Mouse (Mus musculus) E14TG2a.4 (cell line): ENCODE results near the gene Chaf1a.
A peak's percentile ranks its signal among the peaks of the same experiment; 100 is the strongest.

Experiments
- H3K27me3 ChIP-seq: 2 replicates; pipeline ENCODE4 v1.6.1; 2014; ENCODE audit warnings: low read length, control low read depth; ENCODE audit not compliant: insufficient read depth
- H3K36me3 ChIP-seq: 2 replicates; pipeline ENCODE4 v1.6.1; 2014; ENCODE audit warnings: low read length, control low read depth; ENCODE audit not compliant: insufficient read depth
- H3K4me1 ChIP-seq: replicated peaks from 2 replicates; pipeline ENCODE4 v1.6.1; 2014; ENCODE audit warnings: low read depth, low read length, control low read depth
- H3K4me3 ChIP-seq: replicated peaks from 2 replicates; pipeline ENCODE4 v1.5.1; 2014; ENCODE audit warnings: mild to moderate bottlenecking, low read length
- H3K9me3 ChIP-seq: 2 replicates; pipeline ENCODE4 v1.6.1; 2014; ENCODE audit warnings: low read length, control low read depth
- CTCF ChIP-seq: conservative IDR thresholded peaks from 2 replicates; pipeline ENCODE4 v1.5.1; 2014; ENCODE audit warnings: low read length
- NANOG ChIP-seq: IDR thresholded peaks from 2 replicates; pipeline ENCODE4 v1.6.1; 2014; ENCODE audit warnings: borderline replicate concordance, low read length, mixed read lengths
- POU5F1 ChIP-seq: IDR thresholded peaks from 2 replicates; pipeline ENCODE4 v1.6.1; 2014; ENCODE audit warnings: low read length, borderline replicate concordance

Chaf1a gene

DNA sequence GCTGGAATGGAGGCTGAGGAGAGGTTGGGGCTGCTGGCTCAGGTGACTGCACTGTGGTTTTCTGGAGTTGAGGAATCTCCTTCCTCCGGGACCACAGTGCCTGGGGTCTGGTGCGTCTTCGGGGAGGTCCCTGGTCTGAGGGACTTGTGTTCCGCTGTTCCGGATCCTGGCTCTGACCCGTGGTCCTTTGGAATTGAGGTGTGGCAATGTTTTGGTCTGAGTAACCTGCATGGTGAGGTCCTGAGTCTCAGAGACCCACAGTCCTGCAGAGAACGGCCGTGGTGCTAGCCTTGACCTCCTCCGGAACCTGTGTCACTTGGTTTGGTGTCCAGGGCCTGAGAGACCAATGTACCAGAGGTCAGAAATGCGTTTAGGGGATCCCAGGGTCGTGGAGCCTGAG is 39.7 kb downstream of the Chaf1a start:
- Histone ChIP-seq H3K4me1 (peaks cover 45% of the 10 kb centered on the region), H3K36me3 (peaks cover 30% of the 10 kb centered on the region), H3K27me3 (no peaks in the 10 kb centered on the region), H3K4me3 (peak overlapping the region; percentile 96), H3K9me3 (no peaks in the 10 kb centered on the region)
- TF ChIP-seq CTCF (no peak), POU5F1 (no peak), NANOG (no peak)

DNA sequence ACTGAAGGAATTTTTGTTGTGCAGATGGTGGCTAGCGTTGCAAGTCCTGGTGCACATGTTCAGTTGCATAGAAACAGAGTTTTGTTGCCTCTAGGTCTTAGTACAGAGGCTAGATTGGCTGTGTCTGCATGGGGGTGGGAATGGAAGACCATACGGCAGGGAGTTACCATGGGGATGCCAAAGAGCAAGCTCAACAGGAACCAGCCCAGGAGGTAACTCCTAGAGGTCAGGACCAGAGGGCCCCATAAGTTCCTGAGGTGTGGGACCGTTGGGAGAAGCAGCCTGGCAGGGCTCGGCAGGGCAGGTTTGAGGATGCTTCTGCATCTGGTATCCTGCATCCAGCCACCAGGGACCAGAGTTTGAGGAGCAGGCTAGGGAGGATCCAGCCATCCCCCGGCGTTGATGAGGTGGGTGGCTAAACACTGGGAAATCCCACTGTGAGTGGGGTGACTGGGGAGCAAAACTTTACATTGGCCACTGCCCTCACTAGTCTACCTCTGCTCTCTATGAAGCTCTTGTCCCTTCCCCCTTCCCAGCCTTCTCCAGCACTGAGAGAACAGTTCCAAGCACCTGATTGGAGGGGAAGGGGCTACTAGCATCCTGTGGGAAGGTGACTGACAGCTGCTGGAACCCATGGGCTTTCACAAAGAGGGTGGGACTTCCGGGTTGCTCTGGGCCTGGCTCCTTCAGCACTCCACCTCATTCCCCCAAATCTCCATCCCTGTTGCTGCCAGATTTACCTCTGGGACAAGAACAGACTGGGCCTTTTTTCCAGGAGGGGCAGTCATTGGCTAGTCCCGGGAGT is 40.7 kb downstream of the Chaf1a start:
- Histone ChIP-seq H3K9me3 (no peaks in the 10 kb centered on the region), H3K36me3 (peaks cover 41% of the 10 kb centered on the region), H3K4me3 (peak overlapping the region; percentile 96), H3K4me1 (peaks cover 36% of the 10 kb centered on the region), H3K27me3 (no peaks in the 10 kb centered on the region)
- TF ChIP-seq POU5F1: no peak
- no peak for TF ChIP-seq NANOG
- TF ChIP-seq CTCF: no peak; the same call in 1 of the 2 replicates

DNA sequence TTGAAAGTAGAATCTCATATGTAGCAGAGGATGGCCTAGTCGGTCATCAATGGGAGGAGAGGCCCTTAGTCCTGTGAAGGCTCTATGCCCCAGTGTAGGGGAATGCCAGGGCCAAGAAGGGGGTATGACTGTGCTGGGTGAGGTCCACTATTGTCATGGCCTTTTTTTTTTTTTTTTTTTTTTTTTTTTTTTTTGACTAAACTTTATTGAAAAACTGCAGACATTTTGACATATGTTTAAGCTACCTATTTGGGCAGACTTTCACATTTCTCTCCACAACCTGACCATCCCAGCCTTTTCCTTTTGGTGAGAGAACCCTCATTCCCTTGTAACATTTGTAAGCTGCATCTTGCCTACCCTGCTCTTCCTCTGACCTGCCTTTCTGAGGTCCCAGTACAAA is 52.1 kb downstream of the Chaf1a start:
- H3K27me3 ChIP-seq: no peaks in the 10 kb centered on the region
- peaks cover 88% of the 10 kb centered on the region for H3K36me3 ChIP-seq
- H3K9me3 ChIP-seq: no peaks in the 10 kb centered on the region
- no peaks in the 10 kb centered on the region for H3K4me1 ChIP-seq
- no peak overlapping the region for H3K4me3 ChIP-seq
- TF ChIP-seq CTCF (no peak), NANOG (no peak), POU5F1 (no peak)

DNA sequence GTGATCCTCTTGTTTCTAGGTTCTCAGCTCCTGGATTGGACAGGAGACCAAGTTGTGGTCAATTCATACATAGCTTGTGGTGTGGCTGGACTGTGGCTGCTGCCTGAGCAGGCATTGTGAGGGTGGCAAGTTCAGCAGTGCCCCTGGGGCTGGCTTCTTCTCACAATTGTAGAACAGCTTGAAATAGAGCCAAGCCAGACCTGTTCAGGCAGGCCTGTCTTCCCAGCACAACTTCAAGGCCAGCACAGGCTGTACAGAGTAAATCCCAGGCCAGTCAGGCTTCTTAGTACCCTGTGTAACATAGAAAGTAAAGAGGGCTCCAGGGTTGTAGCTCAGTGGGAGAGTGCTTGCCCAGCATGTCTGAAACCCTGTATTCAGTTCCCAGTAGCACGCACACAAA is 52.6 kb downstream of the Chaf1a start:
- no peak overlapping the region for H3K4me3 ChIP-seq
- no peaks in the 10 kb centered on the region for H3K9me3 ChIP-seq
- H3K36me3 ChIP-seq: peaks cover 88% of the 10 kb centered on the region
- TF ChIP-seq CTCF: no peak
- H3K27me3 ChIP-seq: no peaks in the 10 kb centered on the region
- no peaks in the 10 kb centered on the region for H3K4me1 ChIP-seq

DNA sequence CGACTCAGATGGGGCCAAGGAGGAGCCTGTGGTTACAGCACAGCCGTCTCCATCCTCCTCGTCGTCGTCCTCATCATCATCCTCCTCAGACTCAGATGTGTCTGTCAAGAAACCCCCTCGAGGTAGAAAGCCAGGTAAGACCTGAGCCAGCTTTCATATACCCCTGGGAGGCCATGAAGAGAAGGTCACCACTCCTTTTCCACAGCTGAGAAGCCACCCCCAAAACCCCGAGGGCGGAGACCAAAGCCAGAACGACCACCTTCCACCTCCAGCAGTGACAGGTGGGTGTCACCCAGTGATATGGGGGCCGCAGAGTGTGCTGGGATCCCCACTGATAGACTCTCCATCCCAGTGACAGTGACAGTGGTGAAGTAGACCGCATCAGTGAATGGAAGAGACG is 56.6 kb downstream of the Chaf1a start:
- Histone ChIP-seq H3K27me3 (no peaks in the 10 kb centered on the region), H3K4me3 (no peak overlapping the region), H3K4me1 (no peaks in the 10 kb centered on the region; the same call in 1 of the 2 replicates), H3K9me3 (no peaks in the 10 kb centered on the region), H3K36me3 (peaks cover 95% of the 10 kb centered on the region)
- no peak for TF ChIP-seq POU5F1
- TF ChIP-seq CTCF: no peak
- TF ChIP-seq NANOG: no peak

DNA sequence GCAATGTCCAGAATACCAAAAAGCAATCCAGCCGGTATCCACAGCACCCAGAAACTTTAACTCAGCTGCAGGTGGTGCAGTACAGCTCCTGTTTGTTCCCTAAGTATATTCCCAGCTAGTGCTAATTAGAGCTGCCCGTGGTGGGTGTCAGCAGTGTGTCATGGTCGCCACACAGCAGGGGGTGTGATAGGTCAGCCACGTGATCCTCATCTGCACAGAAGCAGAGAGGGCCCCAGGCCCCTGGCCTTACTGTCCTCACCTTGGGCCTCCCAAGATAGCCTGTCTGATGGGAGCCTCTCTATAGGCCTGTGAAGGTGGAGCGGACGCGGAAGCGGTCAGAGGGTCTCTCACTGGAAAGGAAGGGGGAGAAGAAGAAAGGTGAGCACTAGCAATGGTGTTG is 57.9 kb downstream of the Chaf1a start:
- H3K36me3 ChIP-seq: peaks cover 100% of the 10 kb centered on the region
- no peak for TF ChIP-seq CTCF
- no peak for TF ChIP-seq NANOG
- TF ChIP-seq POU5F1: no peak
- no peaks in the 10 kb centered on the region; the same call in 1 of the 2 replicates for H3K4me1 ChIP-seq
- no peaks in the 10 kb centered on the region for H3K27me3 ChIP-seq
- no peaks in the 10 kb centered on the region for H3K9me3 ChIP-seq
- no peak overlapping the region for H3K4me3 ChIP-seq

DNA sequence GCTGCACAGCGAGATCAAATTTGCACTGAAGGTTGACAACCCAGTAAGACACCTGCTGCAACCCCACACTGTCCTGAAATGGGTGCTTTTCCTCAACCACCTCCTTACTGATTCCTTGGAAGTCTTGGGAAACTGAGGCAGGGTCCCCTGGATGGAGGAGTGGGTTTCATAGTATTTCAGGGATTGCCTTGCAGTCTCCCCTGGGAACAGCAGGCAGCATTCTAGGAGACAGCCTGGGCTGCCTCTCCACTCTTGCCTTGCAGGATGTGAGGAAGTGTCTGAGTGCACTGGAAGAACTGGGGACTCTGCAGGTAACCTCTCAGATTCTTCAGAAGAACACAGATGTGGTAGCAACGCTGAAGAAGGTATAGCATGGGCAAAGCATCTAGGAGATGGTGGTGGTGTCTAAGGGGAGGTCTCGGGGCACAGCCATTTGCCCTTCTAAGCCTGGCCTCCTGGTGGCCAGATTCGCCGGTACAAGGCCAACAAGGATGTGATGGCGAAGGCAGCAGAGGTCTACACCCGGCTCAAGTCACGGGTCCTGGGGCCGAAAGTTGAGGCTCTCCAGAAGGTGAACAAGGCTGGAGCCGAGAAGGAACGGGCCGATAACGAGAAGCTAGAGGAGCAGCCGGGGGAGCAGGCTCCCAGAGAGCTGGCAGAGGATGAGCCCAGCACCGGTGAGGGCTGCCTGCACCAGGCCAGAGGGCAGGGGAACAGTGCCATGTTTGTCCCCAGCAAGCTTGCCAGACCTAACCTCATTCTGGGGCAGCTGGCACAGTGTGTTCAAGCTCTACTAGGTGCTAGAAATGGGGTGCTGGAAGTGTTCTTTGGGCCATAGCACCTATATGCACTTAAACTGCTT is 58.7 kb downstream of the Chaf1a start:
- TF ChIP-seq CTCF: peak; percentile 22
- no peak for TF ChIP-seq NANOG
- no peaks in the 10 kb centered on the region for H3K27me3 ChIP-seq
- H3K4me1 ChIP-seq: no peaks in the 10 kb centered on the region; the same call in 1 of the 2 replicates
- no peak overlapping the region for H3K4me3 ChIP-seq
- peaks cover 100% of the 10 kb centered on the region for H3K36me3 ChIP-seq
- H3K9me3 ChIP-seq: no peaks in the 10 kb centered on the region

DNA sequence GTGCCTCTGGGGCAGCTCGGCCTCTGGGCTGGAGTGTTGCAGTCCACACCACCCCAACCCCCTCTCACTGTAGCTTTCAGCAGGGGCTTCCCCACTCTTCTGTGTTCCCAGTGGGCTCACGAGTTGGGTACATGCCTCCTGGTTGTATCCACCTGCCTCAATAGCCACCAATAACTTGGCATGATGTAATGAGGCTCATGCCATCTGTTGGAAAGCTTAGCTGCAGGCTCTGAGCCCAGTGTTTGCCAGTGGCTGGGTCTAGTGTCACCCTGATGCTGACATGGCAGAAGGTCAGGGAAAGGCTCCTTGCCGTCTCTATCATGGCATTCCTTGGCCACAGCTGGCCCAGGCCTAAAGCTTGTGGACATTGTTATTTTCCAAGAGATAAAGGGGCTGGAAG is 60.6 kb downstream of the Chaf1a start:
- Histone ChIP-seq H3K4me1 (no peaks in the 10 kb centered on the region; the same call in 1 of the 2 replicates), H3K36me3 (peaks cover 84% of the 10 kb centered on the region), H3K9me3 (no peaks in the 10 kb centered on the region), H3K4me3 (no peak overlapping the region), H3K27me3 (no peaks in the 10 kb centered on the region)
- TF ChIP-seq NANOG: no peak
